Mouse (Mus musculus) left cerebral cortex, postnatal 36 days (tissue): ENCODE results near the gene Cib1. TPM values are rescaled to one million over a fixed set of nuclear protein-coding genes. Genes with fewer than 3 reads are reported as not detected.

Experiments used
- DNase-seq, 2 experiments: peaks; one replicate each; pipeline ENCODE4 v3.0.0; 2021 to 2022; ENCODE audit warnings: low spot score in 2 of 2, mixed read lengths in 1 of 2
- intact Hi-C: fragments of 180-260 bp; cut with DNase I; formaldehyde crosslinking; loops from one replicate; pipeline ENCODE4 v1.15.1; 2025
- total RNA-seq, 2 experiments: library from RNA; stranded (reverse); gene quantifications; 2 replicates each; pipeline ENCODE4 v1.2.3; 2021

Cib1 gene
- total RNA-seq, 2 experiments from 2014 or later: 21.7 to 21.8 TPM

GRCm38 (mm10) chr7:80189147-80189933 is 43.3 kb downstream of the Cib1 start:
- intact Hi-C loops: no loop called here
- no peak for DNase-seq

GRCm38 (mm10) chr7:80188579-80189125 is 44.0 kb downstream of the Cib1 start:
- no peak for DNase-seq
- intact Hi-C loops: no loop called here

GRCm38 (mm10) chr7:80187501-80187900 is 45.1 kb downstream of the Cib1 start:
- intact Hi-C loops: no loop called here

GRCm38 (mm10) chr7:80186531-80187296 is 45.9 kb downstream of the Cib1 start, which contains the start of gene Sema4b:
TSS of gene Sema4b (plus strand) at chr7:80186841.
- intact Hi-C loops: no loop called here
- DNase-seq: peak; percentile 92 to 94

More at GRCm38 (mm10) chr7:80187501-80187900, 45.1 kb downstream of the Cib1 start:
- DNase-seq: no peak

GRCm38 (mm10) chr7:80186021-80186420 is 46.6 kb downstream of the Cib1 start:
- intact Hi-C loops: no loop called here
- DNase-seq: no peak

GRCm38 (mm10) chr7:80184968-80185367 is 47.6 kb downstream of the Cib1 start:
- no peak for DNase-seq
- intact Hi-C loops: no loop called here

GRCm38 (mm10) chr7:80184551-80184950 is 48.1 kb downstream of the Cib1 start:
- DNase-seq: no peak
- intact Hi-C loops: no loop called here

- DNase-seq: no peak
- intact Hi-C loops: no loop called here
Measured at GRCm38 (mm10) chr7:80183969-80184368, 48.6 kb downstream of the Cib1 start.

- DNase-seq: no peak
- intact Hi-C loops: no loop called here
Measured at GRCm38 (mm10) chr7:80183466-80183865, 49.1 kb downstream of the Cib1 start.

- no peak for DNase-seq
- intact Hi-C loops: no loop called here
Measured at GRCm38 (mm10) chr7:80182139-80182538, 50.5 kb downstream of the Cib1 start.

- intact Hi-C loops: no loop called here
- DNase-seq: no peak
Measured at GRCm38 (mm10) chr7:80181078-80181477, 51.5 kb downstream of the Cib1 start.

GRCm38 (mm10) chr7:80180202-80180601 is 52.4 kb downstream of the Cib1 start:
- no peak for DNase-seq
- intact Hi-C loops: no loop called here

- intact Hi-C loops: no loop called here
- DNase-seq: no peak
Measured at GRCm38 (mm10) chr7:80179790-80180189, 52.8 kb downstream of the Cib1 start.

- intact Hi-C loops: no loop called here
- DNase-seq: no peak
Measured at GRCm38 (mm10) chr7:80179327-80179726, 53.3 kb downstream of the Cib1 start.

- intact Hi-C loops: no loop called here
- DNase-seq: no peak
Measured at GRCm38 (mm10) chr7:80178037-80178729, 54.4 kb downstream of the Cib1 start.

- intact Hi-C loops: no loop called here
- no peak for DNase-seq
Measured at GRCm38 (mm10) chr7:80177438-80177837, 55.2 kb downstream of the Cib1 start.
